Mouse (Mus musculus) MN1 (cell line): ENCODE data around the gene Lrrc75b.
"Not testable (repeated sequence)": the region's sequence is repeated elsewhere in the genome, so short reads cannot be mapped to it uniquely, and the experiment has no call there.

ENCODE experiments used
- DNase-seq: peaks from one replicate; pipeline ENCODE4 v3.0.0-alpha.2; 2016; ENCODE audit warnings: low spot score

Gene Lrrc75b

DNA sequence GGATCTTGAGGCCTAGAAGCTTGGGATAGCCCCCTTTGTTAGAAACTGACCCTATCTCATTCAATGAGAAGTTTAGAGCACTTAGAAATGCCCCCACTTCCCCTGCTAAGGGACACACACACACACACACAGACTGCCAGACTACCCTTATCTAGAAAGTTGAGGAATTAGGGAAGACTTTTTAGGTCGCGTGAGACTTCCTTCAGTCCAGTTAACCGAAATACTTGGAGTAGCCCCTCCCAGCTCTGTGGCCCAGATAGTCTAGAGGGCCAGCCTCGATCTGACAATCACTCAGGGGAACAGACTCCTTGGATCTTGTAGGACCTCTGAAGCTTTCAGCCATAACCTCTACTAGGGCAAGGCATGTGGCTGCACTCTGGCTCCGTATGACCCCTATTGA is 7.9 kb upstream of the Lrrc75b start:
- no peak for DNase-seq

DNA sequence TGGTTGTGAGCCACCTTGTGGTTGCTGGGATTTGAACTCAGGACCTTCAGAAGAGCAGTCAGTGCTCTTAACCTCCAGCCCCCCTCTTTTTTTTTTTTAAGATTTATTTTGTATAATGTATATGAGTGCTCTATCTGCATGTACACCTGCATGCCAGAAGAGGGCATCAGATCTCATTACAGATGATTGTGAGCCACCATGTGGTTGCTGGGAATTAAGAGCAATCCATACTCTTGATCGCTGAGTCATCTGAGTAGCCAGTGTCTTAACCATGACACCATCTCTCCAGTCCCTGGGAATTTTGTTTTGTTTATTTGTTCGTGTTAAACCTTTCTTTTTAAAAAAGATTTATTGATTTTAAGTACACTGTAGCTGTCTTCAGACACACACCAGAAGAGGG is 6.6 kb upstream of the Lrrc75b start:
- DNase-seq, result not testable (repeated sequence)

GRCm38 (mm10) chr10:75566321-75566720 is 6.2 kb upstream of the Lrrc75b start:
- no peak for DNase-seq

DNA sequence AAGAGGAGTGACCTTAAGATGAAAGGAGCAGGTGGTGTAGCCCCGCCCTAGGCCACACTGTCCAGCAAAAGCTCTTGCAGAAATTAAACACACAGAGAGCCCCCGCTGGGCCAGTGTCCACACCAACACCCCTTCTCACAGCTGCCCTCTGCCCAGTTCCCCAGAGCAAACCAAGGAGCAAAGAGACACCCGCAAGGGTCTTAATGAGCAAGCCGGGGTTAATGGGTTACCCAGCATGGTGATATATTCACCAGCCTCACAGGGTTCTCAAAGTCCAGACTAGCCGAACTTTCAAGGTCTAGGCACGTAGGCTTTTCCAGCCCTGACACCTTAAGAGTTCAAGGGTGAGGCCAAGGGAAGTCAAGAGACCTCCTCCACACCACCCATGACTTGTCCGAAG is 5.8 kb upstream of the Lrrc75b start:
- DNase-seq, result no peak

DNA sequence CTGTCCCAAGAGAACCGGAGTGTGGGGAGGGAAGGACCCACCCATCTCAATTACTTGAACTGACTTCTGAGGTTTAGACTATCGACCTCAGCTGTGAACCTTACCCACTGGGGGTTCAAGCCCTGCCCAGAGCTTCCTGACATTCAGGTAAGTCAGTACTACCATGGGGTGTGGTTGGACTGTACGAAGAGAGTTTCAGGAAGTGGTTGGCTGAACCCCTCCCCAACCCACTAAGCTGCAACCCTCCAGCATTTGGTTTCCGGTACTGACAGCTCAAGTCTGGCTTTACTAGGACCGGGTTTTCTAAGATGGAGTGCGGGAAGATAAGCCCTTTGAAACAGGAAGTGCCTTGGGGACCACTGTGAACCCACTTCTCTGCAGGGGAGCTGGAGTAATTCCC is 5.3 kb upstream of the Lrrc75b start:
- DNase-seq, result no peak

GRCm38 (mm10) chr10:75564687-75565265 is 4.6 kb upstream of the Lrrc75b start:
- no peak for DNase-seq

DNA sequence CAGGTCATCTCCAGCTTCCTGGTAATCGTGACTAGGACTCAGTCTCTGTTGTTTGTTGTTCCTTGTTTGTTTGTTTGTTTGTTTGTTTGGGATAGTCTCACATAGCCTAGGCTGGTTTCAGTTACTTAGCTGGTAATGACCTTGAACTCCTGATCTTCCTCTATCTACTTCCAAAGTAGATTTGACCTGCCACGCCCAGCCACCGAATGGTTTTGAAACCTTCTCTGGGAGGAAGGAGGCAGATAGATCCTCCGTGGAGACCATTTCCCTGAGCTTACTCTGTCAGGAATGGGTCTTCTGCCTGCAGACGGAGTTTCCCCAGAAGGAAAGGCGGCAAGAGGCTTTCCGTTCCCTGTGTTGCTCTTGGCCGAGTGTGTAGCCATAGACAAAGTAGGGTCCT is 2.5 kb upstream of the Lrrc75b start:
- no peak for DNase-seq

- DNase-seq, result no peak
Measured at GRCm38 (mm10) chr10:75561071-75561654, 1.0 kb upstream of the Lrrc75b start, which contains the start of gene Ggt1. TSS of gene Ggt1 (plus strand) at chr10:75561604.

DNA sequence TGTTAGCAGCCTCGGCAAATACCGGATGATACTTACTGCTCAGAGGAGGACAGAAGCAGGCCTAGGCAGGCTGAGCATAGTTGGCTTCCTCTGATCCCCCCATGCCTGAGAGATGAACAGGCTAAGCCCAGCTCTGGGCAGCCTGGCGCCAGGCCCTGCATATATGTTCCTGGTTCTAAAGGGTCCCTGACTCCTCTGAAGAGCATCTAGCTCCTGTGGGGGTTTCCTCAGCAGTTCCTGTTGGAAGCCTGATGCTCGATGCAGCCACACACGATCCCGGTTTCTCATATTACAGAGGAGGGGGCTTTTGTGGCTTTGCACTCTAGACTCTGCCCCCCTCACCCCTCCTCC is 394 bp upstream of the Lrrc75b start:
- DNase-seq, result no peak

DNA sequence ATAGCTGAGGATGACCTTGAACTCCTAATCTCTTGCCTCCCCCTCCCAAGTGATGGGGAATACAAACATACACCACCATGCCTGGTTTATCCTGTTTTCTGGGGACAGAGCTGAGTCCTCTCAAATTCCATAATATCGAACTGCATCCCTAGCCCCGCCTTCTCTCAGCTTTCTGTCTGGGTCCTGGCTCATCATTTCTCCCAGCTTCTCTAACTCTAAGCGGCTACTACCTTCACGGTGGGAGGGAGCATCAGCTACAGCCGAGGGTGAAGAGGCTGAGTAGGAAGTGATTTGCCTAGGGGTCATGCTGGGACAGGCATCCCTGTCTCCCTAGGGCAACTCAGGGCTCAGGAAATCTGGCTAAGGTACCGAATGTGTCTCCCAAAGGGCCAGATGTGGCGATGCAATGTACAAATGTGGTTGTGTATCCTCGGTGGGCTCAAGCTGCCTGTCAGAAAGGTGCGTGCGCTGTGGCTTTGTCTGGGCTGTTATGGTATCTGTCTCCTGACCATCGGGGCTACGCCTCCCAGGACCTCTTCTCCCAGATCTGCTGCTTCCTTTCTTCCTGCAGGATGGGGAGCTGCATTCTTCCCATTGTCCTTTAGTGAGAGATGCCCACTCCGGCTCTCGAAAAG is 972 bp downstream of the Lrrc75b start:
- no peak for DNase-seq

GRCm38 (mm10) chr10:75558515-75558914 is 1.6 kb downstream of the Lrrc75b start:
- DNase-seq, result peak; percentile 87

DNA sequence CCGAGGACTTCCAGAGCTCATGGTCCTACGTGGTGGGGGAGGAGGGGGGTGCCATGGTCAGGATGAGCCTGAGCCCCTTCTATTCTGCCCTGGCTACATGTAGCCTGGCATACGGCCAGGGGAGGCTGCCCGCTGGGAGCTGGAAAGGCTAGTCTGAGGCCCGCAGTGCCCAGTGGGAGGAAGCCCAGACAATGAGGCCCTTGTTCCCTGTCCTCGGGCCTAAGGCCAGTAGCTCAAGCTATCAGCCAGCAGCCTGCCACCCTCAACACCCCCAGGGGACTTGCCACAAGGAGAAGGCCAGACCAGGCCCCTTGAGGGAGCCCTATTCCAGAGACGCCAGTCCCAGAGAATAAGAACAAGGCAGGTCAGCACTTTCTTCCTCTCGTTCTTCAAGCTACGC is 4.1 kb downstream of the Lrrc75b start:
- DNase-seq, result peak; percentile 92

DNA sequence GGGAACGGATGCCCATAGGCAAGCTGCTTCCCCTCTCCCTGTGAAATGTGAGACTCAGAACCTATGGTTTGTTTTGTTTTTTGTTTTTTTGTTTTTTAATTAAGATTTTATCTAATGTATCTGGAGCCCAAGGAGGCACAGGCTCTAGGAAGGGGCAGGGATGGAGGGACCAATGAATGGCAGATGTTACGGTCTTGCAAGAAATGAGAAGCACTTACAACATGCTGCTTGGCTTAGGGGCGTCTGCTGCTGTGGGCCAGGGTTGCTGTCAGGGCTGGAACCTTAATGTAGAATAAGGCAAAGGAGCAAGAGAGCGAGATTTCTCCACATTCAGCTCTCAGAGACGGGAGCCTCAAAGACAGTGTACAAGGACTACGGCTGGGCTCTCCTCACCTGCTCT is 4.6 kb downstream of the Lrrc75b start:
- DNase-seq, result peak; percentile 51

GRCm38 (mm10) chr10:75554090-75554489 is 6.0 kb downstream of the Lrrc75b start:
- no peak for DNase-seq

GRCm38 (mm10) chr10:75552701-75553450 is 7.3 kb downstream of the Lrrc75b start:
- DNase-seq, result no peak

- DNase-seq, result no peak
Measured at GRCm38 (mm10) chr10:75552106-75552505, 8.0 kb downstream of the Lrrc75b start.

DNA sequence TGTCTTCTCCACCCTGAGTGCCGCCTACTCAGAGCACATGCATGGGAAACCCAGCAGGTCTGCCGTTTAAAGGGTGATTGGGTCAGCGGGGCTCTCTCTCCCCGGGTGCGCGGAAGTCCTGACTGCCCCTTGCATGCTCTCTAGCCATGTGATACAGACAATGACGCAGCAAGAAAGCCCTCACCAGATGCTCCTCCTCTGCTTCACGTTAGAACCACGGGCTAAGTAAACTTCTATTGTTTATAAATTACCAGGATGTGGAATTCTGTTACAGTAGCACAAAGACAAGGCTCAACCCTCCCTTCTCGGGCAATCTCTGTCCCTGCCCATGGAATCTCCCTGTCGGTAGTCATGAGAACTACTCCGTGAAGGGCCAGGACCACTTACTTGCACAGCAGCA is 9.0 kb downstream of the Lrrc75b start:
- peak; percentile 61 for DNase-seq

DNA sequence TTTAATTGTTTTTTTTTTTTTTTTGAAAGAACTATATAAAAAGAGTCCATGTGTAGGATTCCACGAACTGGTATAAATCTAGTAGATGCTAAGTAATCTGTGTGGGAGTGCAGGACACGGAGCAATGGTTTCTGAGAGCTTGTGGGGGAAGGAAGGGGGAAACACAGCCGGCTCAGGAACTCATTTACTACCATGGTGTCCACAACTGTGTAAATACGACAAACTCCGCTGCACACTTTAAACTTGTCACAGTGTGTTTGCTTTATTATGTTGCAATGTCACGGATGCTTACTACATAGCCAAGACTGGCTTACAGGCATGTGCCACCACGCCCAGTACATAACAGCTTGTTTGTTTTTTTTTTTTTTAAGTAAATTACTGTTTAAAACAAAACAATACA is 10.2 kb downstream of the Lrrc75b start:
- no peak for DNase-seq

DNA sequence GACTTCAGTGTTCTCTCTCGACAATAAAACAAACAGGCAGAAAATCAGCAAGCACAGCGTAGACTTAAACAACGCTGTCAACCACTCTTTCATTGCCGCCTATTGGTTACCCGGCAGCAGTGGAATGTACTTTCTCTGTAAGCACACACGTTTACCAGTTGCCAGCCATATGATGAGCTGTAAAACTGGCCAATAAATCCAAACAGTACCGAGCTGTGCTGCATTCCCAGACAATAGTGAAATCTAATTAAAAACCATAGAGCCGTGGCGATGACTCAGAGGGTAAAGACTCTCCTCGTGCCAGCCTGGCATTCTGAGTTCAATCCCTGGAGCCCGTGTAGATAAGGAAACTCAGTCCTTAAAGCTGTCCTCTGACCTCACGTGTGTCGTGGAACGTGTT is 11.6 kb downstream of the Lrrc75b start:
- peak; percentile 86 for DNase-seq

DNA sequence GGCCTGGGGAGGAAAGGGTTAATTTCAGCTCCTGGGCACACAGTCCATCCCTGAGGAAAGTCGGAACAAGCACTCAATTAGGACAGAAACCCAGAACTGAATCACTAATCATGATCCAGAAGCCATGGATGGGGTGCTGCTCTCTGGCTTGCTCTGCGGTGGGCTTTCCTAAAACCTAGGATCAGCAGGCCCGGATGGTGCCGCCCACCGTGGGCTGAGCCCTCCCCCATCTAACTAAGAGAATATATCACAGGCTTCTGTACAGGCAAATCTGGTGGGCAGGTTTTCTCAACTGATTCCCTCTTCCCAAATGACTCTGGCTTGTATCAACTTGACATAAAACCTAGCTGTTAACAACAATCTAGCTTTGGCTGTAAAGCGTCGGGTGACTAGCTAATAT is 12.2 kb downstream of the Lrrc75b start:
- peak; percentile 70 for DNase-seq

DNA sequence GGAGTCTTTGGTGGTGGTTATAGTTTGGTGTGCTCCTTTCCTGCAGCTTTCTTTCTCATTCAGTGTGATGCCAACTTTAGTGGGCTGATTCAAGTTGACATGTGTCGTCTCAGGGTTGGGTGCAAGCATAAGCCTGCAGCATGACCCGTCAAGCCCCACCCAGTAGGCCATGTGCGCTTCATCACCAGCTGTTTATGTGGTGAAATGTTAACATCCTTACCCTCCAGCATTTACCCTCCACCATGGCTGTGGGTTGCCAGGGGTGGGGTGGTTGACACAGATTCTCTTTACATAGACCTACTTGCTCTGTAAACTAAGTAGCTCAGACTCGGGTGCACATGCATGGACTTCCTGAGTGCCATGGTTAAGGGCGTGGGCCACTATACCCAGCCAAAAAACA is 24.0 kb downstream of the Lrrc75b start:
- DNase-seq, result peak; percentile 36

- no peak for DNase-seq
Measured at GRCm38 (mm10) chr10:75535423-75535822, 24.7 kb downstream of the Lrrc75b start.

GRCm38 (mm10) chr10:75534934-75535333 is 25.2 kb downstream of the Lrrc75b start:
- DNase-seq, result no peak
